ENCODE assay signal across 11 mouse cellular contexts in the genomic region with DNA sequence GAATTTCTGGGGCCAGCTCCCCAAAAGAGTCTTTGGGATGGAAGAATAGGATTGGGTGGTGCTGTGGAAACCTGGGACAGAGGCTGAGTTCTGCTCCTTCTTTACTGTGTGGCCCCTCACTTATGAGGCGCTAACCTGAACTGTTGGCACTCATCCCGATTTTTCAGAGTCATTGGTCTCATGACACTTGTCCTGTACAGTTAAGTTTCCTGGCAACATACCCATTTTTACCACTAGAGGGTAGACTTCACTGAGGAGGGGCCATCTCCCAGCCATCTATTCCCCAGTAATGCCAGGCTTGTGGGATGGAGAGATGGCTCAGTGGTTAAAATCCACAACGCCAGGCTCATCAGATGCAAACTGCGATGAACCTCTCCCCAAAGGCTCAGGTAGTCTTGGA.
DNase-seq lines count a peak whose midpoint lies in the region; ATAC-seq and TF ChIP-seq lines count a peak whose summit lies in the region.
"Had no signal": no experiment of that assay in that cellular context is flagged by ENCODE, and none has a peak within 500 bp of the region (broad histone marks: within the 10 kb centered on the region; RNA-seq: fewer than 3 reads in every experiment).

No protein-coding gene starts in this region.

- DNase-seq in kidney, adult 2 months: peak; percentile 22
- no peak for DNase-seq in kidney, adult 8-10 months
- DNase-seq in Muller cell, postnatal 12 days (ENCODE audit: inconsistent ontology term): peak; percentile 43
- DNase-seq in kidney, postnatal 0 days (ENCODE audit: low spot score): peak; percentile 51
- no peak for DNase-seq in testis, postnatal 14 days (ENCODE audit: low spot score)
- DNase-seq in cerebellum, adult 2 months: no peak
- DNase-seq in testis, postnatal 10 days (ENCODE audit: low spot score): no peak
- DNase-seq: adrenal gland, postnatal 14 days; right cerebral cortex, postnatal 14 days had no signal

- no peaks in the 10 kb centered on the region for H3K27me3 ChIP-seq in kidney, adult 2 months (replicated peaks; ENCODE audit: control insufficient read depth, insufficient read depth, low read length)
- 0 out of 2 replicates have a peak, but pooled peaks cover 3% of the 10 kb centered on the region for H3K27me3 ChIP-seq in E14TG2a.4 (ENCODE audit: insufficient read depth, low read length)
- no peaks in the 10 kb centered on the region for H3K27me3 ChIP-seq in kidney, postnatal 0 days (ENCODE audit: insufficient read depth, low read length)
- H3K27me3 ChIP-seq in cerebellum, adult 2 months (ENCODE audit: control insufficient read depth, insufficient read depth, low read length): no peaks in the 10 kb centered on the region
- H3K27me3 ChIP-seq: megakaryocyte, embryonic 14.5 days had no signal

- TF ChIP-seq CTCF in kidney, adult 2 months (conservative IDR thresholded peaks at IDR 0.05; ENCODE audit: insufficient read depth, insufficient read length, low read depth, low read length): no peak; the same call in 1 of the 2 replicates
- TF ChIP-seq CTCF in E14TG2a.4 (conservative IDR thresholded peaks at IDR 0.05; ENCODE audit: low read length): peak; percentile 52
- peak; percentile 68 for TF ChIP-seq CTCF in kidney, postnatal 0 days (IDR thresholded peaks at IDR 0.05; ENCODE audit: low read depth)
- TF ChIP-seq CTCF in cerebellum, adult 2 months (IDR thresholded peaks at IDR 0.05; ENCODE audit: borderline replicate concordance, insufficient read depth, low read depth, low read length): no peak

- no peak for TF ChIP-seq POLR2A in kidney, adult 2 months (IDR thresholded peaks at IDR 0.05; ENCODE audit: low read depth, low read length)
- no peak for TF ChIP-seq POLR2A in cerebellum, adult 2 months (IDR thresholded peaks at IDR 0.05; ENCODE audit: borderline replicate concordance, insufficient read depth, low read length)

- H3K4me2 ChIP-seq in kidney, postnatal 0 days (ENCODE audit: low read length): no peak overlapping the region

- H3K4me1 ChIP-seq in kidney, adult 2 months (ENCODE audit: control insufficient read depth, insufficient read depth, low read length): no peaks in the 10 kb centered on the region
- H3K4me1 ChIP-seq in E14TG2a.4 (replicated peaks; ENCODE audit: low read depth, low read length): no peaks in the 10 kb centered on the region
- no peaks in the 10 kb centered on the region for H3K4me1 ChIP-seq in kidney, postnatal 0 days (replicated peaks; ENCODE audit: insufficient read depth, low read length)
- H3K4me1 ChIP-seq in cerebellum, adult 2 months (ENCODE audit: control insufficient read depth, insufficient read depth, low read length): peaks cover 10% of the 10 kb centered on the region
- H3K4me1 ChIP-seq: megakaryocyte, embryonic 14.5 days had no signal

- WGBS in kidney, adult 2 months: 56% methylated on average over 4 of the region's 4 CpGs
- 74% methylated on average over 4 of the region's 4 CpGs for WGBS in kidney, postnatal 0 days
- WGBS in cerebellum, adult 2 months: 54% methylated on average over 4 of the region's 4 CpGs

- no peak overlapping the region for H3K27ac ChIP-seq in kidney, adult 2 months (ENCODE audit: insufficient read depth, low read depth, low read length)
- H3K27ac ChIP-seq in kidney, postnatal 0 days: no peak overlapping the region
- H3K27ac ChIP-seq in cerebellum, adult 2 months (ENCODE audit: insufficient read depth, low read length): no peak overlapping the region

- H3K36me3 ChIP-seq in kidney, adult 2 months (ENCODE audit: control insufficient read depth, insufficient read depth, low read length): no peaks in the 10 kb centered on the region
- H3K36me3 ChIP-seq in E14TG2a.4 (ENCODE audit: insufficient read depth, low read length): no peaks in the 10 kb centered on the region
- H3K36me3 ChIP-seq in kidney, postnatal 0 days (ENCODE audit: insufficient read depth, low read length): no peaks in the 10 kb centered on the region

- H3K9me3 ChIP-seq in E14TG2a.4 (ENCODE audit: low read length): no peaks in the 10 kb centered on the region
- H3K9me3 ChIP-seq in kidney, postnatal 0 days (replicated peaks; ENCODE audit: low read length): no peaks in the 10 kb centered on the region

- no peak overlapping the region for H3K4me3 ChIP-seq in kidney, adult 2 months (ENCODE audit: insufficient read depth, low read depth, low read length)
- H3K4me3 ChIP-seq in E14TG2a.4 (replicated peaks; ENCODE audit: low read length): no peak overlapping the region
- no peak overlapping the region for H3K4me3 ChIP-seq in kidney, postnatal 0 days (replicated peaks; ENCODE audit: low read depth, low read length)
- no peak overlapping the region for H3K4me3 ChIP-seq in cerebellum, adult 2 months (replicated peaks; ENCODE audit: insufficient read depth, low read depth, low read length)
- H3K4me3 ChIP-seq: megakaryocyte, embryonic 14.5 days had no signal

- ATAC-seq in kidney, postnatal 0 days (replicated peaks; ENCODE audit: low FRiP score, low read depth): no peak

- no peak overlapping the region for H3K9ac ChIP-seq in kidney, postnatal 0 days (ENCODE audit: low read depth, low read length)

Comparison
In these comparisons a context has a peak if more than half of its experiments do, and no peak if none do; other contexts are left out.
1. DNase-seq: peak in kidney, adult 2 months (single experiment), Muller cell, postnatal 12 days (single experiment) and kidney, postnatal 0 days (single experiment); none in kidney, adult 8-10 months (0 of 2), testis, postnatal 14 days (single experiment), cerebellum, adult 2 months (0 of 2) and testis, postnatal 10 days (single experiment).
2. CTCF ChIP-seq: peak in E14TG2a.4 (single experiment) and kidney, postnatal 0 days (single experiment); none in kidney, adult 2 months (single experiment) and cerebellum, adult 2 months (single experiment).